Mouse (Mus musculus) megakaryocyte, adult 5-6 weeks (primary cell): ENCODE measurements at regions not wholly inside any gene's neighbourhood (a gene's known extent, or its start where the extent isn't known, plus 50 kb on each side); places are given as distances from the start of the nearest gene placed in this dataset.

Experiments
- ATAC-seq: 2 replicates; pipeline ENCODE4 v1.8.0; 2016; ENCODE audit warnings: mild to moderate bottlenecking, inconsistent platforms; ENCODE audit not compliant: poor library complexity, severe bottlenecking

GRCm38 (mm10) chr17:80796386-80796785, 68.1 kb upstream of the Map4k3 start:
- ATAC-seq: no peak

- ATAC-seq: no peak
These were observed 67.3 kb upstream of the Map4k3 start for GRCm38 (mm10) chr17:80795453-80796105.

DNA sequence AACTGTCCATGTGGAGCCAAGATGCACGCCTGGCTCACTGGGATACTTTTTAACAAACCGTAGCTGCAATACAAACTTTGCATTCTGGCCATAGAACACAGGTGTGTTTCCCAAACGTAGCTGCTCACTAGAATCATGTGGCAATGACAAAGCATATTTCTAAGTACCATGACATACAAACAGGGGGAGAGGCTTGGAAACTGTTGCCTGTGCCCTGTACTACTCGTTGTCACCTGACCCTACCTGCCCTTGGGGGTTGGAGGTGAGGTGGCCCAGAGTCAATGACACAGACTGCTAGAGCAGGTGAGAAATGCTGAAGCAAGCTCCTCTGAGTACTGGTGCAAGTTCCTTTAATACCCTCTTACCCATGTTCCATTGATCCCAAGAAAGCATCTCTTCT, 64.3 kb upstream of the Map4k3 start:
- no peak for ATAC-seq

- no peak for ATAC-seq
These were observed 61.4 kb upstream of the Map4k3 start for GRCm38 (mm10) chr17:80789706-80790105.

- ATAC-seq: no peak
These were observed 60.7 kb upstream of the Map4k3 start for GRCm38 (mm10) chr17:80789000-80789399.

DNA sequence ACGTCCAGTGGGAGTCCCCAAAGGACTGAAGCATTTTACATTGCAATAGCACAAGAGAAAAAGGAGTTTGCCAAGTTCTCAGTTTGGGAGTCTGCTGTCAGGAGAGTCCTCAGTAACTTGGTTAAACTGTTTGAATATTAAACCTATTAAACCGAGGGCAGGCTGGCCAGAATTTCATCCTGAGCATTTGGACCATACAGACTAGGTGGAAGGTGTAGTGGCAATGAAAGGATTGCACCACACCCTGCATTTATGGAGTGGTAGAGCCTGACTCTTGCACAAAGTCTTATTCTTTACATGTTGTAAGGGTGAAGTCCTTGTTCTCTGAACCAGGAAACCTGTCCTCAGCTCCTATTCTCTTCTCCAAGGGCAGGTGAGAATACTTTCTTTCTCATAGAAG, 58.6 kb upstream of the Map4k3 start:
- no peak for ATAC-seq

GRCm38 (mm10) chr17:80786061-80786851, 58.0 kb upstream of the Map4k3 start:
- no peak for ATAC-seq

- ATAC-seq: no peak
These were observed 57.2 kb upstream of the Map4k3 start for GRCm38 (mm10) chr17:80785476-80785875.

DNA sequence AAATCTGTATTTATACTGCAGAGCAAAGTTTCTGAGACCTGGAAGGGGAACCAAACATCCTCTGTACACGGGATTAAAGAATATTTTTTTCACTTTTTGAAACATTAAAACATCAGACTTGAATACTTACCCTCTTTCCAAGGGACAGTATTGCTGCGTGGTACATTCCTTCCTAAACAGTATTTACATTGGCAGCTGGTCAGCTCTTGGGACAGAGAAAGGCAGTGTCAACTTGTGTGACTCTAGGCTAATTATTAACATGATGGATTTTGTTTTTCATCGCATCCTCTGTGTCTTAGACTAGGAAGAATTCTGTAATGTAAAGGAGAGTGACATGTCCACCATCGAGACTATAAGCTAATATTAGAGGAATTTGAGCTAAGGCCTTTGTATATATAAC, 56.8 kb upstream of the Map4k3 start:
- no peak for ATAC-seq

DNA sequence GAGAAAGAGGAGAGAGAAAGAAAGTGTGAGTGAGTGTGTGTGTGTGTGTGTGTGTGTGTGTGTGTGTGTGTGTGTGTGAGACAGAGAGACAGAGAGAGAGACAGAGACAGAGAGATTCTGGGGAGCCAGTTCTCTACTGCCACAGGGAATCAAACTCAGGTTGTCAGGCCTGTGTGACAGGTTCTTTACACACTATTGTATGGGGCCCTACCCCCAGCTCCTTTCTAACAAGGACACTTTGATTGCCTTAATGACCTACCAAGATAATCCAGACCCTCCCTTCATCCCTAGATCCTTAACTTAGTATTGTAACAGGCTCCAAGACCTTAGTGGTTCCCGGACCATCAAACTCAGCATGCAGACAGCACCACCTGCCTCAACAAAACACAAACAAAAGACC, 53.9 kb upstream of the Map4k3 start:
- no peak for ATAC-seq

DNA sequence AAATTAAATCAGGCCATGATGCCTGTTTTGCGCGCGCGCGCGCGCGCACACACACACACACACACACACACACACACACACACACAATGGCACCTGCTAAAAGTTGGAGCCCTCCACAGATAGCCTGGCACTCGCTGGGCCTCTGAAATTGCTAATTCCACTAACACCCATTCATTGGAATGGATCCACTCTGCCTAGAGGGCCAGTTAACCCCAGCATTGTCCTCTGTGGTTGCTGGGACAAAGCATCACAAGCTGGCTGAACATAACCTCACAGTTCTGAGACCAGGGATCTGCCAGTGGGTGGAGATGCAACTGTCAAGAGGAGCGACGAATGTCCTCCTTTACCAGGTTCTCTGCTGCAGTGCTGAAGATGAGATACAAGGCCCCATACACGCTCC, 53.3 kb upstream of the Map4k3 start:
- no peak for ATAC-seq

- no peak for ATAC-seq
These were observed 52.0 kb upstream of the Map4k3 start for GRCm38 (mm10) chr17:80780303-80780702.

DNA sequence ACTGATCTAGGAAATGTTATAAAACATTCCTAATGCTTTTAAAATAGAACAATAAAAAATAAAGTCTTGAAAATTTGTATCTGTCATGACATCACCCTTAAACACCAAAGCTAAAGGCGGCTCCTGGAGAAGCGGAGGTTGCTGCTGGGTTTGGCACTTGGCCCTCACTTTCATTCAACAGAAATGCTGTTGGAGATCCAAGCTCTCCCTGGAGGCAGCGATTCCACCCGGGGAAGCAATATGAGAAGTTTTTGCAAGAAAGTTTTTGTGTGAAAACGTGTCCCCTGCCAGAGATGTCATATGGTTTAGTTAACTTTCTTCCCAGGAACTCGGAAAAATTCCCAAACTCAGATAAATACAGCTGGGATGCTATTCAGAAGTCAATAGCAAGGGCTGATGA, 51.5 kb upstream of the Map4k3 start:
- no peak for ATAC-seq
